20 mouse cellular contexts compared by ENCODE assay signal in genomic region chr10:17225727-17226126, GRCm38 (mm10).
"Had no signal": no experiment of that assay in that cellular context is flagged by ENCODE, and none has a peak within 500 bp of the region (broad histone marks: within the 10 kb centered on the region; RNA-seq: fewer than 3 reads in every experiment).

No protein-coding gene starts in this region.

- H3K4me3 ChIP-seq: heart, embryonic 10.5 days; heart, embryonic 12.5 days; hindbrain, embryonic 10.5 days; hindbrain, embryonic 12.5 days; intestine, embryonic 15.5 days; left cerebral cortex, adult 2 months; limb, embryonic 10.5 days; limb, embryonic 12.5 days had no signal

- H3K27me3 ChIP-seq: heart, embryonic 12.5 days; hindbrain, embryonic 12.5 days; intestine, embryonic 15.5 days; limb, embryonic 12.5 days had no signal

- H3K9ac ChIP-seq: heart, embryonic 12.5 days; hindbrain, embryonic 12.5 days; hindbrain, embryonic 14.5 days; intestine, embryonic 15.5 days; limb, embryonic 12.5 days had no signal

- H3K27ac ChIP-seq: heart, embryonic 10.5 days; hindbrain, embryonic 10.5 days; hindbrain, embryonic 12.5 days; hindbrain, embryonic 14.5 days; intestine, embryonic 15.5 days; left cerebral cortex, adult 2 months; limb, embryonic 10.5 days; limb, embryonic 12.5 days had no signal

- ATAC-seq: hindbrain, embryonic 16.5 days; inflammation-experienced regulatory T-cells, adult 6 months; intestine, embryonic 15.5 days had no signal

- DNase-seq: gastrocnemius, postnatal 14 days; gastrocnemius, postnatal 36 days; heart, adult 18-20 months; heart, postnatal 10 days; heart, postnatal 4 days; kidney, adult 18-20 months; kidney, adult 8-10 months; kidney, postnatal 10 days; kidney, postnatal 25 days had no signal

- H3K36me3 ChIP-seq: heart, embryonic 10.5 days; heart, embryonic 12.5 days; hindbrain, embryonic 10.5 days; hindbrain, embryonic 12.5 days; intestine, embryonic 15.5 days; limb, embryonic 10.5 days; limb, embryonic 12.5 days had no signal
